Mouse (Mus musculus) E14TG2a.4 (cell line): ENCODE measurements at regions not wholly inside any gene's neighbourhood (a gene's known extent, or its start where the extent isn't known, plus 50 kb on each side); places are given as distances from the start of the nearest gene placed in this dataset.

Experiments
- H3K27me3 ChIP-seq: 2 replicates; pipeline ENCODE4 v1.6.1; 2014; ENCODE audit warnings: low read length, control low read depth; ENCODE audit not compliant: insufficient read depth
- H3K36me3 ChIP-seq: 2 replicates; pipeline ENCODE4 v1.6.1; 2014; ENCODE audit warnings: low read length, control low read depth; ENCODE audit not compliant: insufficient read depth
- H3K4me1 ChIP-seq: replicated peaks from 2 replicates; pipeline ENCODE4 v1.6.1; 2014; ENCODE audit warnings: low read depth, low read length, control low read depth
- H3K4me3 ChIP-seq: replicated peaks from 2 replicates; pipeline ENCODE4 v1.5.1; 2014; ENCODE audit warnings: mild to moderate bottlenecking, low read length
- H3K9me3 ChIP-seq: 2 replicates; pipeline ENCODE4 v1.6.1; 2014; ENCODE audit warnings: low read length, control low read depth
- CTCF ChIP-seq: conservative IDR thresholded peaks from 2 replicates; pipeline ENCODE4 v1.5.1; 2014; ENCODE audit warnings: low read length
- NANOG ChIP-seq: IDR thresholded peaks from 2 replicates; pipeline ENCODE4 v1.6.1; 2014; ENCODE audit warnings: borderline replicate concordance, low read length, mixed read lengths
- POU5F1 ChIP-seq: IDR thresholded peaks from 2 replicates; pipeline ENCODE4 v1.6.1; 2014; ENCODE audit warnings: low read length, borderline replicate concordance

DNA sequence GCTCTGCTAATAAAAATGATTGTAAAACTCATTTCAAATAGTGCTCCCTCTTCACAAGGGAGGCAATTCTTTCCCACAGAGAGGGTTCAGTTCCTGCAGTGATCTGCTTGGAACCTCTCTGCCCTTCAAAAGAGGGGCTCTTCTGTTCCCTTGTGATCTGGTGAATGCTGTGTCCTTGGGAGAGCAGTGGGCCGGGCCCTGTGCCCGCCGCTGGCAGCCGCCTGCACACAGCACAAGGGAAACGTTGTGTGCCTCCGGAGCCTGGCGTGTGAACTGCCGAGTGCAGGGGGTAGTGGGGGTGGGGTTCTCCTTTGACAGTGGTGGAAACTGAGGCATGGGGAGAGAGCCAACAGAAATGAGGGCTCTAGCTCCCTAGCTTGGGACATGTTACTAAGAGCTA is 54.4 kb upstream of the Csrp1 start:
- no peak for TF ChIP-seq CTCF
- TF ChIP-seq POU5F1: no peak
- no peak for TF ChIP-seq NANOG
- Histone ChIP-seq H3K4me3 (no peak overlapping the region), H3K36me3 (no peaks in the 10 kb centered on the region), H3K4me1 (peaks cover 58% of the 10 kb centered on the region), H3K27me3 (peaks cover 23% of the 10 kb centered on the region), H3K9me3 (no peaks in the 10 kb centered on the region)

DNA sequence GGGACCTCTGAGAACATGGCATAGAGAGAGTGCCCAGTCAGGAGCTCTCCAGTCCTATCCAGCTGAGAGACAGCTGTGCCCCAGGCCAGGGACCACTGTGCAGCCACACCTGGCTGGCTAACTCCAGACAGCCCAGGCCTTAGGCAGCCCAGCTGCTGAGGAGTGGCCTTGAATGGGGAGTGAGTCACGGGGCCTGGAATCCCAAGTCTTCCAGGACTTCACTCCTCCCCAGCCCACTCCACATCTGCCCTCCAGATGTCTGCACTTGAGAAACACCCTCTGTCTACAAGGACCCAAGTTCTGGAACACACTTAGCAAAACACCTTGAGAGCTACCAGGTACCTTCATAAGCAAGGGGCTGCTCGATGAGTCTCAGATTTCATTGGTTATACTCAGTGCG is 51.5 kb upstream of the Csrp1 start:
- H3K4me3 ChIP-seq: no peak overlapping the region
- peaks cover 38% of the 10 kb centered on the region for H3K27me3 ChIP-seq
- H3K36me3 ChIP-seq: no peaks in the 10 kb centered on the region
- peaks cover 68% of the 10 kb centered on the region for H3K4me1 ChIP-seq
- TF ChIP-seq POU5F1 (no peak), CTCF (no peak), NANOG (no peak)
- no peaks in the 10 kb centered on the region for H3K9me3 ChIP-seq

DNA sequence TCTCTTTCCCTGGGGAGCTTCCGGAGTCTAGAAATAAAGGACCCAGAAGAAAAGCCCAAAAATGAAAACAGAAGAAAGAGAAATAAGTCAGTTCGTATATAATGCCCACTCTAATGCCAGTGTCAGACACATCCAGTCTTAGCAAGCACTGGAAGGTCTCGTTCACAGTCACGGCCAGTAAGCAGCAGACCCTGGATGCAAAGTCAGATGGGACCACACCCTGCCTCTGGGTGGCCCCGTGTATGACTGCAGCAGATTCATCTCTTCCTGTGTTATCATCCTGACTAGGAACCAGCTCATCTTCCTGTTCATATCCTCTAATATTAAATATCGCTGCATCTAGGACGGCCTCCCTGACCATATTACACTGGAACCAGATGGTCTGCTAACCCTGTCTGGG is 50.9 kb upstream of the Csrp1 start:
- TF ChIP-seq CTCF (no peak), POU5F1 (no peak), NANOG (no peak)
- H3K4me1 ChIP-seq: peaks cover 65% of the 10 kb centered on the region
- H3K4me3 ChIP-seq: no peak overlapping the region
- H3K36me3 ChIP-seq: no peaks in the 10 kb centered on the region
- H3K27me3 ChIP-seq: peaks cover 45% of the 10 kb centered on the region
- H3K9me3 ChIP-seq: no peaks in the 10 kb centered on the region

DNA sequence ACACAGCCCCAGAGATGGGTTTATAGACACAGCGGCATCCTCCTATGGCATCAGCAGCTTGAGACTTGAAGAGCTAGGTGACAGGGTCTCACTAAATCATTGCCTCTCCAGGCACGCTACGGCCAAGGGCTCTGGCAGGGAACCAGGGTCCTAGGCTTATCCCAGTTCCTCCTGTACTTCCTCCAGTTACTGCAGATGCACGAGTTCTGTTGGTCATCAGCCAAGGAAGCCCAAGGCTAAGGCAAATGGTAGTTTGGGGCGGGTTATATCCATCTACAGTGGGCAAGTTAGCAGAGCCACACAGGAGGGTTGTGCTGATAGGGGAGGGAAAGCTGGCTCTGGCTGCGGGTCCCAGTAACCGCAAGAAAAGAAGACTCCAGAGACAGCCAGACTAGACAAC is 50.1 kb upstream of the Csrp1 start:
- H3K36me3 ChIP-seq: no peaks in the 10 kb centered on the region
- TF ChIP-seq POU5F1 (no peak), CTCF (no peak), NANOG (no peak)
- no peak overlapping the region for H3K4me3 ChIP-seq
- peaks cover 50% of the 10 kb centered on the region for H3K27me3 ChIP-seq
- peaks cover 66% of the 10 kb centered on the region for H3K4me1 ChIP-seq
- H3K9me3 ChIP-seq: no peaks in the 10 kb centered on the region
